Mouse (Mus musculus) right cerebral cortex, adult 2 months (tissue): ENCODE results near the gene Herc3.
"Not testable (repeated sequence)": the region's sequence is repeated elsewhere in the genome, so short reads cannot be mapped to it uniquely, and the experiment has no call there.

Source experiments
- DNase-seq, 2 experiments: peaks; one replicate each; pipeline ENCODE4 v3.0.0; 2021 to 2022; ENCODE audit warnings: low spot score in 2 of 2

Herc3 gene

DNA sequence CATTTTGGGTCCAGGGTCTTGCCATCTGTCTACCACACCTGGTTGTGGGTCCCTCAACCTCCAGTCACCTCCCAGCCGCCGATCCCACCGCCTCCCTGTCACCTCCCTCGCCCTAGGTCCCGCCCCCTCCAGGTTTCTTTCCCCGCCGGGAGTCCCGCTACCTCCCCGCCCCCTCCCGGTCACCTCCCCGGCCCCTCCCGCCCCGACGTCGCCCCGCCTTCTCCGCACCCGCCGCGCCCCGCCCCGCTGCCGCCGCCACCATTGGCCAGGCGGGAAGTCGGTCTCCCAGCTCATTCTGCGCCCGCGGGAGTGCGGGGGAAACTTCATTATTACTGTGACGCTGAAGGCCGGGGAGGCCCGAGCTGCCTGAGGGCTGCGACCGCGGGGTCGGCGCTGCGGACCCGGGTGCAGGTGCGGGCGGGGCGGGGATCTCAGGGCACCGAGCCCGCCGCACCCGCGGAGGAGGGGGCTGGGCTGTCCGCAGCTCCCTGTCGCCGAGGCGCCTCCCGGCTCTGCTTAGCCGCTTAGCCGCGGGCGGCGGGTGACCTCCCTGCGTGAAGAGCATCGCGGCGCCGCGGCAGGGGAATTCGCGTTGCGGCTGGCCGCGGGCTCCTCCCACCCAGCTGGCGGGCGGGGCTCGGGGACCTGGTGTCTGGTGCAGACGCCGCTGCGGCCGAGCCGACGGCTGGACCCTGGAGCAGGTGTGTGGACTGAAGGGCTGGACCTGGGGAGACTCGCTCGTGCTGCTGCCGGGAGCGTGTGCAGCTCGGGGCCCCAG lies at the start of gene Herc3:
Herc3 (plus strand) TSS at position 234 of the 778 bp plus-strand sequence.
- peak; percentile 74 to 80 for DNase-seq

GRCm38 (mm10) chr6:58801394-58801793 lies 29.9 kb upstream of the Herc3 start:
- no peak for DNase-seq

DNA sequence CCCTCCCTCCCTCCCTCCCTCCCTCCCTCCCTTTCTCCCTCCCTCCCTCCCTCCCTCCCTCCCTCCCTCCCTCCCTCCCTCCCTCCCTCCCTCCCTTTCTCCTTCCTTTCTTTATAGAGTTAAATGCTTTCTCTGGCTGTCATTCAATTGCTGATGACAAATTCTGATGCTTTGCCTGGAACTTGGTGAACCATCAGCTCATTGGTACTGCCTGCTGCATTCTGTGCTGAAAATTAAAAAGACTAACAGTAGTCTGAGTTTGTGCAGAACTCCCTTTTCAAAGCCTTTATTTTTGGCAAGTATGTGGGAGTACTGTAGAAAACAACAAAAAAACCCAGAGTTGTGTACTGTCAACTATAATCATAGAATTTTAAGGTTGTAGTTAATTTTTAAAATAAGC lies 16.9 kb upstream of the Herc3 start:
- DNase-seq = no peak

- not testable (repeated sequence) for DNase-seq
Observed at GRCm38 (mm10) chr6:58817037-58817436, 14.2 kb upstream of the Herc3 start.

DNA sequence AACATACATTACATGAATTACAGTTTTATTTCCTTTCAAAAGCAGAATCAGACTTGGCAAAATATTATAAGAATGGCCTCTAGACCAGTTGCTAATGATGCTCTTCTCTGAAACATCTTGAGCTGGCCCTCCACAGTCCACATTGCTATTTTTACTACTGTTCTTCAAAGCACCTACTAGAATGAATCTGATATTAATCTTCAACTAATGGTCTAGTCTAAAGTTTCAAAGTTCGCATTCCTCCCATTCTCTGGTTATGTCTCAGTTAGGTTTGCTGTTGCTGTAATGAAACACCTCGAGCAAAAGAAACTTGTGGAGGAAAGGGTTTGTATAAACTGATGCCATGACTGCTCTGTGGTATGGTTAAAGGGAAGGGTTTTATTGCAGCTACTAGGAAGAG lies 5.6 kb upstream of the Herc3 start:
- DNase-seq = no peak

DNA sequence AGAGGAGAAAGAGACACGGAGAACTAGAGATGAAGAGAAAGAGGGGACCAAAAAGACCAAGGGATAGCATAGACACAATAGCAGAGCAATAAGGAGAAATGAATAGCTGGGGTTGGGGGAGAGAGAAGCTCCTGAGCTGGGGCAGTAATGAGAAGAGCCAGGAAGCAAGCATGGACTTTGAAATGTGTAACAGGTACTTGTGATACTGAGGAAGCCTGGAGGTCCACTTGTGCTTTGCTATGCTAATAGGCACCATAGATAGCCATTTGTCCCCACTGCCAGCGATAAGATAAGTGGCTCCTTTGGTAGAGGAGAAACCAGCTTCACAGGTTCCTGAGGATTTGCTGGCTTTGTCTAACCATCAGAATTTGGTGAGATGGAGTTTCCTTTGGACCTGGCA lies 5.2 kb upstream of the Herc3 start:
- no peak for DNase-seq

DNA sequence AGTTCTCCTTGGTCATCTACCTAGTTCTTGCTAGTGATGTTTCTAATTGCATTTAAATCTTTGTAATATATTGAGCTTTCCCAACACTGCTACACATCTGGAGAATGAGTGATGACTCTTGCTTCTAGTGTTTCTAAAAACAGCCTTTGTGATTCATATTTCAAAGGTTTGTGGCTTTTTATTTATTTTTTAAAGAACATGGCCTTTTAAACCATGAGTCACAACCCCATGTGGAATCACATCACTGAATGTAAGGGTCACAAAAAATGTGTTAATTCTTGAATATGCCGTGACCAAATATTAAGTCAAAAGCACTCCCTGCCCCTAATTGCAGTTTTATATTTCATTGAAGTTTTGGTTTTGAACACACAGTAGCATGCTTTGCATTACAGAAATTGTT lies 2.7 kb upstream of the Herc3 start:
- DNase-seq = no peak

DNA sequence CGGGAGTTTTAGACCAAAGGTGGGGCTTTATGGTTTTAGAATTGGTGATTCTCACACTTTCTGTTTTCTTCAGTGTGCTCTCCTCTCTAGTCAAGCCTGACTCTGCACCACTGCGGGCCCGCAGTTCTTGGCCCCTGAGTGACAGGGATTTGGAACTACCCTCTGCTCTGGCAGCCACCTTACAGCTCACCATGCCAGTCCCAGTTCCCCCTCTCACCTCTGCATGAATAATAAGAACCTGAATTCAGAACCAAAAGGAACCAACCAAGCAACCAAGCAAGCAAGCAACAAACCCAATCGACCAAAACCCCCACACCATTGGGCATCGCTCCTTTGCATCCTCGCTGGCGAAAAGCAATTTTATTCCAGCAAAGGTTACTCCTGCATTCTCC lies 429 bp upstream of the Herc3 start:
- peak in 1 of 2 experiments; percentile 35 for DNase-seq

DNA sequence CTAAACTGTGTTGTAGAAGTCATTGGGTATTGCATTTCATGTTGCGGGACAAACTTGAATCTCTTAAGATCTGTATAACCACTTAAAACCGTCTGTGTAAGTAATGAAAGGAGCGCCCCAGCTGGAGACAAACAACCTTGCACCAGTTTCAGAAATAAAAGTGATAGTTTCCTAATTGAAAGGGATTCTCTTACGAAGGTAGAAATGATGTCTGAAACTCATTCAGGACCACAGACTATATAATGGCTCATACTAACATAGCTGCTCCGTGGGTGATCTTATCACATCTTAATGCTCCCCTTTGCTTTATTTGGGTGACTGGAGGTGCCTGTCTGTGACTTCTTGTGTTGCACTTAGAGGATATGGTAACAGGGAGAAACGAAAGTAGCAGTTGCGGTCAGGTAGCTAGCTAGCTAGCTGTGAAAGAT lies 1.3 kb downstream of the Herc3 start:
- no peak for DNase-seq

GRCm38 (mm10) chr6:58834470-58834869 lies 3.2 kb downstream of the Herc3 start:
- no peak for DNase-seq

DNA sequence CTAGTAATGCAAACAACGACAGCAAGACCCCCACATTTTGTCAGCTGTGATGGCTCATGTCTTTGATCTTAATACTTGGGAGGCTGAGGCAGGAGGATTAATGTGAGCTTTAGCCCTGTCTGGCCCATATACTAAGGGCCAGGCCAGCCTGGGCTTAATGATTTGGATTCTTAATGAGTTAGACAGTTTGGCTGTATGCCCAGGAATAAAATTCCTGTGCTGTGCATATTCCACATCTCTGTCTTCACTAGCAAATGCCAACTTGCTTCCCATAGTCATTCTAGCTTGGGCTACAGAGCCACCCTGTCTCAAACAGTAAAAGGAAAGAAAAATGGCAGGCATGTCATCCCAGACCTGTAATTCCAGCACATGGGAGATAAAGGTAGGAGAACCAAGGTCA lies 4.3 kb downstream of the Herc3 start:
- no peak for DNase-seq

- DNase-seq = no peak
Observed at GRCm38 (mm10) chr6:58836476-58836875, 5.2 kb downstream of the Herc3 start.

- DNase-seq = no peak
Observed at GRCm38 (mm10) chr6:58837917-58838316, 6.7 kb downstream of the Herc3 start.

DNA sequence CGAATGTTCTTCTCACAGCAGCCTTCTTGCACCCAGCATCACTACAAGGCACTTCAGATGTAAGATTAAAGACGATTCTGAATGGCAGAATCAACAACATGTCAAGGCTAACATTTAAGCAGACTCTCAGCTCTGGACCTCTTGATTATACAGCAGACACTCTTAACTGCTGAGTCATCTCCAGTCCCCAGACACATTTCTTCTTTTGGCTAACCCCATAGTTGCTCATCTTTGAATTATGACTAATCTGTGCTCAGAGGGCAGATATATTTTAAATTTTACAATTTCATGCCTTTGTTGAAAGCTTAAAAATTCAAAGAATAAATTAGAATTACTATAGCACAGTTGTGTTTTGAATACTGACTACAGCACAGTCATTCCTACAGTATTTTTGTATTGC lies 9.9 kb downstream of the Herc3 start:
- no peak for DNase-seq

DNA sequence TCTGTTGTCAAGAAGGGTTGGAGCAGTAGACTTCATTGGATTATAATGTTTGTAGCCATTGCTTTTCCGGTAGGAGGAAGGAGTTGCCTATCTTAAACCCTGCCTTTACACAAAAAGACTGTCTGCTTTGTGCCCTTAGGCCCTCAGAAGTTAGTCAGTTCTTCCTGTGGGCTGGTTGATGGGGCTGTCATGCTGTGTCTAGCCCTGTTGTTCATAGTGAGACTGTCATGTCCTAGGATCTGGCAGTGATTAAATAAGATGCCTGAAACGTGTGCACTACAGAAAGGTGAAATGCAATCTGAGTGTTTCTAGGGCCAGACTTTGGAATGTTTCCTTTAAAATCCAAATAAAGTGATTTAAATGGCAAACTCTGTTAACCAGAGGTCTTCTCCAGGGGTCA lies 10.9 kb downstream of the Herc3 start:
- DNase-seq = no peak

DNA sequence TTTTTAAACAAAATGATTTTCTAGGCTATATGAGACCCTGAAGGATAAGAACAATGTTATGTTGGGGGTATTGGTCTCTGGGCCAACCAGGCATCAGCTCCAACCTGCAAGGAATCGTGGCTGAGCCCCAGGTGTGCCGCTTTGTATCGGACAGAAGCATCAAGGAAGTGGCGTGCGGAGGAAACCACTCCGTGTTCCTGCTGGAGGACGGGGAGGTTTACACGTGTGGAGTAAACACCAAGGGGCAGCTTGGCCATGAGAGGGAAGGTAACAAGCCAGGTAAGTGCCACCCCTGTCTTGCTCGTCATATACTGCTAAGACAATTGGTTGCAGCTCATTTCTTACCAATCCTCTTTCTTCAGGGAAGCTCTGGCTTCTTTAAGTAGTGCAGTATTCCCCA lies 12.3 kb downstream of the Herc3 start:
- DNase-seq = no peak

- peak in 1 of 2 experiments; percentile 65 for DNase-seq
Observed at GRCm38 (mm10) chr6:58844188-58844822, 13.0 kb downstream of the Herc3 start.

GRCm38 (mm10) chr6:58846850-58847692 lies 15.8 kb downstream of the Herc3 start:
- DNase-seq = no peak

DNA sequence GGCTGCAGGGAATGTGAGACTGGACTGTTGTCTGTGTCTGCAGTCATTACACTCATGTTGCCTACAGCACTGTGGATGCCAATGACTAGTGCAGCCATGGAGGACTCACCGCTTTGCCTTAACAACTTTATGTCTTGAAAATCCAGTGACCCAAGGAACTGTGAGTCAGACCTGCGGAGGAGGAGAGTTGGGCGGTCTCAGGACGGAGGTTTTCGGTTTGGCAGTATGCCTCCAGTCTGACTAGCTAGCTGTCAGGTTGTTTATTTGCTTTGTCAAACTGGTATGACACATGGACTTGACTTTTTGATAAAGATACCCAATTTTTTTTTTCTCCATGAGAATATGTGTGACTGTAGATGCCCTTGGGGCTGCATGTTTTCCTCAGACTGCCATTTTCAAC lies 16.6 kb downstream of the Herc3 start:
- no peak for DNase-seq

- no peak for DNase-seq
Observed at GRCm38 (mm10) chr6:58849356-58849755, 18.1 kb downstream of the Herc3 start.

DNA sequence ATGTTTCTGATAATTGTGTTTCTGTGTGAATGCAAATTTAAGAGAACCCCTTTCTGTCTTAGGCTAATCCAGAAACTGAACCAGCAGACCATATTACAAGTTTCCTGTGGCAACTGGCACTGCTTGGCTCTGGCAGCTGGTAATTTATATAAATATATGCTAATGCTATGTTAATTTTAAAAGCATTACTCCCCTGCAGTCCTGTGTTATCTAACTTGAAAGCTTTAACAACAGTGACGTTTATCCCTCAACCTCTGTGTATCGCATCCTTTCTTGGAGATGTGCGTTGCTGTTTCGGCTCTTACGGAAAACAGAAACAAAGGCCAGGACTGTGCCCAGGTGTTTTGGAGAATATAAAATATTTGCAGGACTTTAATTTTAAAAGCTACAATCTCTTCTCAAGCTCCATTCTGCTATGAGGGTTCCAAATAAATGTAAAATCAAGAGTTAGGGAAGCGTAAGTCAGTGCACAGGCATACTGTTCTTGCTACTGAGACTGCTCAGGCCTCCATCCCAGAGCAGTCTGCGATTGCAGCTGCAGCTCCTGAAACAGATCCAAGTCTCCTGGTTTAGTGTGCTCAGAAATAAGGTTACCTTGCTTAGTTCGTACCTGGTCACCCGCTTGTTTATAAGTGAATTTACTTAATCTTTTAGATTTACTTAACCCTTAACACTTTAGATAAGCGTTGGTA lies 24.6 kb downstream of the Herc3 start:
- DNase-seq = no peak

- DNase-seq = no peak
Observed at GRCm38 (mm10) chr6:58856494-58856893, 25.2 kb downstream of the Herc3 start.
